In genomic region chr2:101980456-101980947, GRCm38 (mm10) we compare ENCODE assay signal across 15 mouse cellular contexts.
A peak's percentile ranks its signal among the peaks of the same experiment; 100 is the strongest.
DNase-seq lines count a peak whose midpoint lies in the region; ATAC-seq and TF ChIP-seq lines count a peak whose summit lies in the region.
"Had no signal": no experiment of that assay in that cellular context is flagged by ENCODE, and none has a peak within 500 bp of the region (broad histone marks: within the 10 kb centered on the region; RNA-seq: fewer than 3 reads in every experiment).

No protein-coding gene starts in this region.

- TF ChIP-seq CTCF in brain, embryonic 14.5 days (IDR thresholded peaks at IDR 0.05; ENCODE audit: borderline replicate concordance, extremely low read depth, insufficient read depth, insufficient read length), result no peak

- no peaks in the 10 kb centered on the region for H3K9me3 ChIP-seq in forebrain, embryonic 12.5 days
- H3K9me3 ChIP-seq in hindbrain, embryonic 13.5 days, result no peaks in the 10 kb centered on the region
- H3K9me3 ChIP-seq in midbrain, embryonic 13.5 days, result no peaks in the 10 kb centered on the region
- no peaks in the 10 kb centered on the region for H3K9me3 ChIP-seq in limb, embryonic 10.5 days (replicated peaks)
- H3K9me3 ChIP-seq: embryonic facial prominence, embryonic 12.5 days; liver, embryonic 13.5 days had no signal

- peak overlapping the region; percentile 94 for H3K27ac ChIP-seq in forebrain, embryonic 12.5 days
- peak overlapping the region; percentile 92 for H3K27ac ChIP-seq in hindbrain, embryonic 13.5 days
- H3K27ac ChIP-seq in midbrain, embryonic 13.5 days, result peak overlapping the region; percentile 94
- H3K27ac ChIP-seq in limb, embryonic 10.5 days, result no peak overlapping the region
- H3K27ac ChIP-seq: embryonic facial prominence, embryonic 12.5 days; liver, embryonic 13.5 days; macrophage had no signal

- no peak overlapping the region for H3K9ac ChIP-seq in forebrain, embryonic 12.5 days
- H3K9ac ChIP-seq in hindbrain, embryonic 13.5 days, result no peak overlapping the region
- no peak overlapping the region for H3K9ac ChIP-seq in midbrain, embryonic 13.5 days (replicated peaks)
- H3K9ac ChIP-seq: embryonic facial prominence, embryonic 12.5 days; liver, embryonic 13.5 days had no signal

- no peak for ATAC-seq in forebrain, embryonic 12.5 days (ENCODE audit: low FRiP score)
- no peak for ATAC-seq in hindbrain, embryonic 13.5 days (ENCODE audit: low FRiP score)
- no peak for ATAC-seq in midbrain, embryonic 13.5 days

- H3K4me2 ChIP-seq in forebrain, embryonic 12.5 days, result no peak overlapping the region
- no peak overlapping the region for H3K4me2 ChIP-seq in hindbrain, embryonic 13.5 days
- H3K4me2 ChIP-seq in midbrain, embryonic 13.5 days (replicated peaks), result no peak overlapping the region
- H3K4me2 ChIP-seq: embryonic facial prominence, embryonic 12.5 days; liver, embryonic 13.5 days had no signal

- peak; percentile 73 for DNase-seq in brain, embryonic 14.5 days (ENCODE audit: low read depth)
- no peak for DNase-seq in cerebellum, postnatal 10 days
- DNase-seq in heart, adult 9 months (ENCODE audit: low spot score in 2 of 2), result no peak
- no peak for DNase-seq in limb, embryonic 10.5 days (ENCODE audit: low spot score)
- DNase-seq: cerebellum, adult 9-11 months; gastrocnemius, postnatal 14 days; kidney, adult 8-10 months; kidney, postnatal 25 days; liver, embryonic 13.5 days had no signal

- H3K4me1 ChIP-seq in forebrain, embryonic 12.5 days, result peaks cover 88% of the 10 kb centered on the region
- peaks cover 73% of the 10 kb centered on the region for H3K4me1 ChIP-seq in hindbrain, embryonic 13.5 days (replicated peaks)
- H3K4me1 ChIP-seq in midbrain, embryonic 13.5 days (replicated peaks), result peaks cover 90% of the 10 kb centered on the region
- H3K4me1 ChIP-seq in limb, embryonic 10.5 days, result peaks cover 51% of the 10 kb centered on the region

- H3K36me3 ChIP-seq in forebrain, embryonic 12.5 days (replicated peaks), result no peaks in the 10 kb centered on the region
- no peaks in the 10 kb centered on the region for H3K36me3 ChIP-seq in hindbrain, embryonic 13.5 days
- no peaks in the 10 kb centered on the region for H3K36me3 ChIP-seq in midbrain, embryonic 13.5 days
- no peaks in the 10 kb centered on the region for H3K36me3 ChIP-seq in limb, embryonic 10.5 days
- H3K36me3 ChIP-seq: embryonic facial prominence, embryonic 12.5 days; liver, embryonic 13.5 days had no signal

- no peak for TF ChIP-seq POLR2A in brain, embryonic 14.5 days (IDR thresholded peaks at IDR 0.05; ENCODE audit: borderline replicate concordance, extremely low read depth, insufficient read depth, insufficient read length, poor library complexity, severe bottlenecking)

- H3K27me3 ChIP-seq in forebrain, embryonic 12.5 days, result no peaks in the 10 kb centered on the region
- no peaks in the 10 kb centered on the region for H3K27me3 ChIP-seq in hindbrain, embryonic 13.5 days
- H3K27me3 ChIP-seq in midbrain, embryonic 13.5 days, result no peaks in the 10 kb centered on the region
- H3K27me3 ChIP-seq in limb, embryonic 10.5 days (ENCODE audit: low read depth, poor library complexity, severe bottlenecking), result no peaks in the 10 kb centered on the region
- H3K27me3 ChIP-seq: embryonic facial prominence, embryonic 12.5 days; liver, embryonic 13.5 days had no signal

- 7% methylated on average over 8 of the region's 8 CpGs for WGBS in forebrain, embryonic 12.5 days
- 47% methylated on average over 8 of the region's 8 CpGs for WGBS in hindbrain, embryonic 13.5 days
- 9% methylated on average over 8 of the region's 8 CpGs for WGBS in midbrain, embryonic 13.5 days
- 81% methylated on average over 8 of the region's 8 CpGs for WGBS in limb, embryonic 10.5 days

- no peak overlapping the region for H3K4me3 ChIP-seq in forebrain, embryonic 12.5 days (replicated peaks)
- H3K4me3 ChIP-seq in hindbrain, embryonic 13.5 days, result no peak overlapping the region
- H3K4me3 ChIP-seq in midbrain, embryonic 13.5 days (replicated peaks), result no peak overlapping the region
- no peak overlapping the region for H3K4me3 ChIP-seq in limb, embryonic 10.5 days
- H3K4me3 ChIP-seq: embryonic facial prominence, embryonic 12.5 days; erythroblast, embryonic 14.5 days; liver, embryonic 13.5 days had no signal
